Mouse (Mus musculus): ENCODE measurements around the gene Sla2. TPM values are rescaled to one million over a fixed set of nuclear protein-coding genes. Genes with fewer than 3 reads are reported as not detected.

Gene Sla2
- total and polyA plus RNA-seq, 3 experiments, result 1.1 to 3.8 (median 1.4) TPM

DNA sequence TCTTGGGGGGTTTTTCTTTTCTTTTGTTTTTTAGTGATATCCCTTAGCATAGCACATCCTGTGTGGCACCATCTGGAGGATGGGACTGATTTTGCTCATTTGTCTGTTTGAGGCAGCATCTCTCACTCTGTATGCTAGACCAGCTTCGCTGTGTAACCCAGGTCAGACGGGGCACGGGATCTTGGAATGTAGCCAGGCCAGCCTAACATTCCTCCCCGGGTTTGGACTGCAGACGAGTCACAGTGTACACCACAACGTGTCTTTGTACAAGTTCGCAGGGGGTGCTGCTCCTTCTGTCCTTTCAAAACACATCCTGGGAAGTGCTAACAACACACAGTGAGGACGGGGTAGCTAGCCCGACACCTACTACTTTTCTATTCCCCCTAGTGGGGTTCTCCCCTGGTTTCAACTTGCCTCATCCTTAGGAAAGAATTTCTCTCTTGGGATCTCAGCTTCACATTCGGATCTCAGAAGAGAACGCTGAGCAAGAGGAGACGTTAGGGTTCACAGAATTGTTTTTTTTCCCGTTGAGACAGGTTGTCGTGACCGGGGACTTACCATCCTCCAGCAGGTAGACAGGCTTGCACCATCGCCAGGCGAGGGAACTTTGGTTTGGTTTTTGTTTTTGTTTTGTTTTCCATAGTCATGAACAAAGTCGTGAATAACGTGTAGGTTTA, 24.8 kb downstream of the Sla2 start:
- Histone ChIP-seq H3K9ac (ENCODE audit: insufficient read depth, low read depth) (peak overlapping the region; percentile 76), H3K4me3 (replicated peaks in 1 of 3; ENCODE audit: low read depth in 2 of 3, low read length in 2 of 3, poor library complexity in 1 of 3) (peak overlapping the region; percentile 78 to 100 (median 91)), H3K4me1 (ENCODE audit: control insufficient read depth in 1 of 2, insufficient read depth in 2 of 2) (peaks cover 9 to 50% of the 10 kb centered on the region in 2 experiments), H3K27me3 (replicated peaks) (no peaks in the 10 kb centered on the region), H3K36me3 (replicated peaks in 1 of 2; ENCODE audit: control insufficient read depth in 1 of 2, insufficient read depth in 1 of 2, low read length in 1 of 2) (peaks cover 12 to 36% of the 10 kb centered on the region in 2 experiments), H3K9me3 (replicated peaks; ENCODE audit: low read length) (no peaks in the 10 kb centered on the region), H3K79me2 (replicated peaks; ENCODE audit: control insufficient read depth, extremely low read depth, insufficient read depth, poor library complexity, severe bottlenecking) (peaks cover 48% of the 10 kb centered on the region), H3K4me2 (ENCODE audit: insufficient read depth, low read depth, poor library complexity, severe bottlenecking) (peak overlapping the region; percentile 83), H3K27ac (ENCODE audit: insufficient read depth, low read depth) (peak overlapping the region; percentile 50)
- dilution Hi-C loops (cut with MboI; ENCODE audit: extremely low pct_ligation_motif_present, extremely low pct_unique_long_range_greater_than_20kb, low sequenced_read_pairs) (no loop called here), in situ Hi-C loops (cut with MboI; ENCODE audit: low pct_ligation_motif_present, low pct_unique_long_range_greater_than_20kb, low sequenced_read_pairs) (no loop called here)
- TF ChIP-seq RCOR1 (conservative IDR thresholded peaks at IDR 0.05; ENCODE audit: low read depth, low read length), result no peak
- TF ChIP-seq JUN (IDR thresholded peaks at IDR 0.05; ENCODE audit: insufficient read depth, low read depth, low read length), result no peak
- peak; percentile 41; the same call in 1 of the 2 replicates for TF ChIP-seq MYC (IDR thresholded peaks at IDR 0.05; ENCODE audit: low read depth, low read length)
- no peak for TF ChIP-seq CHD2 (IDR thresholded peaks at IDR 0.05; ENCODE audit: low read length)
- TF ChIP-seq CTCF (conservative IDR thresholded peaks at IDR 0.05 in 1 of 2, IDR thresholded peaks at IDR 0.05 in 1 of 2; ENCODE audit: low read depth in 2 of 2, low read length in 2 of 2), result peak in 1 of 2 experiments; percentile 28; a peak in 2 of 4 replicates
- TF ChIP-seq MAX (IDR thresholded peaks at IDR 0.05; ENCODE audit: low read length), result no peak
- TF ChIP-seq USF2 (conservative IDR thresholded peaks at IDR 0.05; ENCODE audit: low read depth, low read length), result no peak
- TF ChIP-seq ELF1 (IDR thresholded peaks at IDR 0.05; ENCODE audit: low read depth, low read length), result no peak
- TF ChIP-seq ZKSCAN1 (IDR thresholded peaks at IDR 0.05; ENCODE audit: borderline replicate concordance, low read depth, low read length), result no peak
- TF ChIP-seq RAD21 (IDR thresholded peaks at IDR 0.05; ENCODE audit: low read depth, low read length), result no peak; the same call in 1 of the 2 replicates
- 0 out of 2 replicates have a peak, but pooled peaks have one; percentile 33 for TF ChIP-seq CHD1 (IDR thresholded peaks at IDR 0.05; ENCODE audit: low read depth, low read length)
- no peak for TF ChIP-seq HCFC1 (IDR thresholded peaks at IDR 0.05; ENCODE audit: low read depth, low read length)
- no peak for TF ChIP-seq GABPA (IDR thresholded peaks at IDR 0.05; ENCODE audit: insufficient replicate concordance, low read depth, low read length)
- 0 out of 2 replicates have a peak, but pooled peaks have one; percentile 44 for TF ChIP-seq BHLHE40 (IDR thresholded peaks at IDR 0.05; ENCODE audit: low read depth, low read length)
- TF ChIP-seq SIN3A (IDR thresholded peaks at IDR 0.05; ENCODE audit: low read length), result no peak
- DNase-seq (ENCODE audit: extremely low read depth), result peak; percentile 48

DNA sequence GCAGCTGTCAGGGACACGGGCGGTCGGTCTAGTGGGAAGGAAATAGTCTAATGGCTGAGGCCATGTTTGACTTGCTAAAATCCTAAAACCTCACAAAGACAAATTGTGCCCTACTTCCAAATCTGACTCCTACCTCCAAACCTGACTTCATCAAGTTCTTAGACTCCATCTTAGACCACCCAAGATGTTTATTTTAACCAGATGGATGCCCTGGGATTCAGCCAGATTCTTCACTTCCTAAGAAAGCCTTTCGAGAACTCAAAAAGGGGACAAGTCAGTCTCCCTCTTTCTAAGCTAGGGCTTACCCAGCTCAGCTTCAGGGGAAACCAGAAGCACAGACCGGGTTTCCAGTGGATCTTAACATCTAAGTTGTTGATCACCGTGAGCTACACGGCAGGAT, 28.3 kb downstream of the Sla2 start:
- H3K9me3 ChIP-seq (replicated peaks; ENCODE audit: low read length), result no peaks in the 10 kb centered on the region
- no peak overlapping the region for H3K9ac ChIP-seq (ENCODE audit: insufficient read depth, low read depth)
- no peak overlapping the region for H3K4me2 ChIP-seq (ENCODE audit: insufficient read depth, low read depth, poor library complexity, severe bottlenecking)
- in situ Hi-C loops (cut with MboI; ENCODE audit: low pct_ligation_motif_present, low pct_unique_long_range_greater_than_20kb, low sequenced_read_pairs), result no loop called here
- H3K27me3 ChIP-seq (replicated peaks), result no peaks in the 10 kb centered on the region
- no peak overlapping the region for H3K27ac ChIP-seq (ENCODE audit: insufficient read depth, low read depth)
- no peak overlapping the region for H3K4me3 ChIP-seq (replicated peaks in 1 of 3; ENCODE audit: low read depth in 2 of 3, low read length in 2 of 3, poor library complexity in 1 of 3)
- TF ChIP-seq GABPA (IDR thresholded peaks at IDR 0.05; ENCODE audit: insufficient replicate concordance, low read depth, low read length) (no peak), SMC3 (IDR thresholded peaks at IDR 0.05; ENCODE audit: low read depth, low read length) (no peak), JUND (conservative IDR thresholded peaks at IDR 0.05; ENCODE audit: low read depth, low read length) (no peak), MEF2A (IDR thresholded peaks at IDR 0.05; ENCODE audit: borderline replicate concordance, low read depth, low read length) (no peak), KAT2A (IDR thresholded peaks at IDR 0.05; ENCODE audit: insufficient replicate concordance, low read length) (no peak), USF2 (conservative IDR thresholded peaks at IDR 0.05; ENCODE audit: low read depth, low read length) (no peak), ZNF384 (IDR thresholded peaks at IDR 0.05; ENCODE audit: low read depth, low read length) (no peak), NRF1 (IDR thresholded peaks at IDR 0.05; ENCODE audit: low read depth, low read length) (no peak), MAFK (IDR thresholded peaks at IDR 0.05; ENCODE audit: insufficient replicate concordance, low read length) (no peak), TBP (conservative IDR thresholded peaks at IDR 0.05; ENCODE audit: low read depth, low read length) (no peak), MXI1 (IDR thresholded peaks at IDR 0.05; ENCODE audit: low read depth, low read length) (no peak), UBTF (IDR thresholded peaks at IDR 0.05; ENCODE audit: low read depth, low read length) (no peak), BHLHE40 (IDR thresholded peaks at IDR 0.05; ENCODE audit: low read depth, low read length) (no peak), HCFC1 (IDR thresholded peaks at IDR 0.05; ENCODE audit: low read depth, low read length) (no peak), SIN3A (IDR thresholded peaks at IDR 0.05; ENCODE audit: low read length) (no peak)
- dilution Hi-C loops (cut with MboI; ENCODE audit: extremely low pct_ligation_motif_present, extremely low pct_unique_long_range_greater_than_20kb, low sequenced_read_pairs), result no loop called here
- no peak for DNase-seq (ENCODE audit: extremely low read depth)
- peaks cover 26% of the 10 kb centered on the region for H3K79me2 ChIP-seq (replicated peaks; ENCODE audit: control insufficient read depth, extremely low read depth, insufficient read depth, poor library complexity, severe bottlenecking)
- H3K36me3 ChIP-seq (replicated peaks in 1 of 2; ENCODE audit: control insufficient read depth in 1 of 2, insufficient read depth in 1 of 2, low read length in 1 of 2), result peaks cover 7 to 25% of the 10 kb centered on the region in 2 experiments
- H3K4me1 ChIP-seq (ENCODE audit: control insufficient read depth in 1 of 2, insufficient read depth in 2 of 2), result peaks cover 9 to 37% of the 10 kb centered on the region in 2 experiments
